Mouse (Mus musculus): ENCODE data around the gene Synpr. TPM values are rescaled to one million over a fixed set of nuclear protein-coding genes. Genes with fewer than 3 reads are reported as not detected.

Gene Synpr
- polyA plus RNA-seq, 1 experiment from 2014 or later: 0.06 TPM

DNA sequence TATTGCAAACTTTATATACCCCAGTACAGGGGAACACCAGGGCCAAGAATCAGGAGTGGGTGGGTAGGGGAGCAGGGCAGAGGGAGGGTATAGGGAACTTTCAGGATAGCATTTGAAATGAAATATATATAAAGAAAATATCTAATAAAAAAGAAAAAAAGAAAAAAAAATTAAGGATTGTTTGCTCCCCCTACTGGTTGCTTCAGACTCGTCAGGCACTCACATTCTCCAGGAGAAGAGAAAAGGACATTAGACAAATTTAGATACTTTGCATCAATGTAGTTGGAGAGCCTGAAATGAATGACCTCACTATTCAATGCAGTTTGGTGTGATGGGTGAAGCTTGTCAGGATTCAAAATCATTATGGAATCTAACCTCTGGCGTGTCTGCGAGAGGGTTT, 83.7 kb downstream of the Synpr start:
- WGBS (ENCODE audit: insufficient replicate concordance): 60% methylated on average over 3 of the region's 3 CpGs
- H3K4me1 ChIP-seq (ENCODE audit: control insufficient read depth, low read depth, low read length): no peaks in the 10 kb centered on the region
- H3K9me3 ChIP-seq (replicated peaks; ENCODE audit: control insufficient read depth, low read length): no peaks in the 10 kb centered on the region
- no peak overlapping the region for H3K4me2 ChIP-seq (ENCODE audit: low read depth, low read length)
- H3K4me3 ChIP-seq (ENCODE audit: low read depth, low read length): no peak overlapping the region
- no peak for ATAC-seq (ENCODE audit: low read depth)
- H3K27me3 ChIP-seq (ENCODE audit: control insufficient read depth, insufficient read depth, low read depth, low read length): no peaks in the 10 kb centered on the region
- no peak overlapping the region for H3K9ac ChIP-seq (ENCODE audit: low read depth, low read length)
- no peaks in the 10 kb centered on the region for H3K36me3 ChIP-seq (ENCODE audit: control insufficient read depth, insufficient read depth)
- H3K27ac ChIP-seq (ENCODE audit: low read length): no peak overlapping the region

DNA sequence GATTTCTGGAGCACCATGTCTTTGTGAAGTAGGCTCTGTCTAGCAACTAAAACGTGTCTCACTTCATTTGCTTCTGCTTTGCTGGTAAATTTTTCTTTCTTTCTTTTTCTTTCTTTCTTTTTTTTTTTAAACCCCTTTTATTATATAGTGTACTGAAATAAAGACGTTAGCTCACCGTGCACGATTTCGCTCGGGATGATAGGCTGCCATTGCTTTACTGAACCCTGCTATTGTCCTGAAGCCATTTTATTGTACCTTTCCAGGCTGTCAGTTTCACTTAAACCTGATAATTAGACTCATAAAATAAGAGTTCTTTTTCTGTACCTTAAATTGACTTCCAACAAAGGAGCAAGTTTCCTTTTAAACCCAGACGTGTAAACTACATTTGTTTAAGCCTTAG, 104.5 kb downstream of the Synpr start:
- ATAC-seq (ENCODE audit: low read depth): no peak
- Histone ChIP-seq H3K4me3 (ENCODE audit: low read depth, low read length) (no peak overlapping the region), H3K27me3 (ENCODE audit: control insufficient read depth, insufficient read depth, low read depth, low read length) (no peaks in the 10 kb centered on the region), H3K36me3 (ENCODE audit: control insufficient read depth, insufficient read depth) (no peaks in the 10 kb centered on the region), H3K9me3 (replicated peaks; ENCODE audit: control insufficient read depth, low read length) (no peaks in the 10 kb centered on the region), H3K4me2 (ENCODE audit: low read depth, low read length) (no peak overlapping the region), H3K4me1 (ENCODE audit: control insufficient read depth, low read depth, low read length) (no peaks in the 10 kb centered on the region), H3K9ac (ENCODE audit: low read depth, low read length) (no peak overlapping the region), H3K27ac (ENCODE audit: low read length) (no peak overlapping the region)
- WGBS (ENCODE audit: insufficient replicate concordance): 59% methylated on average over 7 of the region's 7 CpGs

DNA sequence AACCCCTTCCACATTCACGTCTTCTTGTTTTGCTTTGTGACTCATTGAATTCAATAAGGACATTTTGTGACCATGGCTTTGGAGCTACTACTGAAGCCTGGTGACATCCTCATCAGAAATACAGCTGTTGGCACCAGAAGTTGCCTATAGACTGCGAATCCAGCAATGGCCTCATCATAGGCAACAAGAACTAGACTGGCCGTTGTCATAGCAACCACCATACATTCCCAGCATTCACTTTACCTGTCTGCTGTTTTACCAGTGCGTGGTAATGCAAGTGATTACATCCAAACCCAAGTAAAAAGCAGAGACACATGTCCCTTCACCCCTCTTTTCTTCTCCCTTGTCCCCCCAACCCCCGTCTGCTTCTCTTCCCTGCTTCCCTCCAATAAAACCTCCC, 105.4 kb downstream of the Synpr start:
- 52% methylated on average over 5 of the region's 5 CpGs for WGBS (ENCODE audit: insufficient replicate concordance)
- no peaks in the 10 kb centered on the region for H3K27me3 ChIP-seq (ENCODE audit: control insufficient read depth, insufficient read depth, low read depth, low read length)
- H3K36me3 ChIP-seq (ENCODE audit: control insufficient read depth, insufficient read depth): no peaks in the 10 kb centered on the region
- no peak overlapping the region for H3K4me3 ChIP-seq (ENCODE audit: low read depth, low read length)
- H3K4me1 ChIP-seq (ENCODE audit: control insufficient read depth, low read depth, low read length): no peaks in the 10 kb centered on the region
- ATAC-seq (ENCODE audit: low read depth): no peak
- no peak overlapping the region for H3K4me2 ChIP-seq (ENCODE audit: low read depth, low read length)
- H3K9me3 ChIP-seq (replicated peaks; ENCODE audit: control insufficient read depth, low read length): no peaks in the 10 kb centered on the region
- H3K9ac ChIP-seq (ENCODE audit: low read depth, low read length): no peak overlapping the region
- no peak overlapping the region for H3K27ac ChIP-seq (ENCODE audit: low read length)

DNA sequence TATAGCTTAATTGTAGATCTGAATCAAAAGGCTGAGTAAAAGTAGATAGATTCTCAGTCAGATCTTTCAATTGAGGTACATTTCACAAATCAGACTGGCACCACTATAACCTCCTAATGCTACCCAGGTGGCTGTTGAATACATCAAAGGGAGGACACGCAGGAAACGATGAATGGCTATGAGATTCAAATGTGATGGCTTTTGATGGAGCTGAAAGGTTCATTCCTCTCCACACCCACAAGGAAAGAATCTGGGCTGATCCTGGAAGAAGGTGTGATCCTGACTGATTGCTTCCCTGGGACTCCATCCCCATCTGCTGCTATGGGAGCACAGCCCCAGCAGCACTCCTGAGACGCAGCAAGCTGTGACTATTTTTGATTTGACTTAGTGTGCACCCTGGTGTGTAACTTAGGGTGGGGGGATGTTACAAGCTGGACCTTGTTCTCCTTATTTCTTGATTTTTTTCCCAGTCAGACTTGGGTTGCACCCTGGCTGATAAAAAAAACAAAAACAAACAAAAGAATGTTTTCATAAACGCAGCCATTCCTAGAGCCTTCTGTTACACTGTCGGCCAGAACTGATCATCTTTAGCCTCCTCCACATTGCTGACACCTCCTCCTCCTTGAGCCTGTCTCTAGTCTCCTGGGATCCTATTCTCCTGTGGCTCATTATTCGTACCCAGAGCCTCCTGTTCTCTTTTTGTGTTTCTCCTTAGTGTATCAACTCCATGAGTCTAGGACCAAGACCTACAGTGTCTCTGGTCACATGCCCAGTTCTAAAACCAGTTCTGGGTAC, 114.8 kb downstream of the Synpr start:
- Histone ChIP-seq H3K9ac (ENCODE audit: low read depth, low read length) (no peak overlapping the region), H3K9me3 (replicated peaks; ENCODE audit: control insufficient read depth, low read length) (no peaks in the 10 kb centered on the region), H3K36me3 (ENCODE audit: control insufficient read depth, insufficient read depth) (no peaks in the 10 kb centered on the region), H3K4me1 (ENCODE audit: control insufficient read depth, low read depth, low read length) (no peaks in the 10 kb centered on the region), H3K4me2 (ENCODE audit: low read depth, low read length) (no peak overlapping the region), H3K27me3 (ENCODE audit: control insufficient read depth, insufficient read depth, low read depth, low read length) (no peaks in the 10 kb centered on the region), H3K27ac (ENCODE audit: low read length) (no peak overlapping the region), H3K4me3 (ENCODE audit: low read depth, low read length) (no peak overlapping the region)
- ATAC-seq (ENCODE audit: low read depth): no peak
- WGBS (ENCODE audit: insufficient replicate concordance): 34% methylated on average over 6 of the region's 6 CpGs

DNA sequence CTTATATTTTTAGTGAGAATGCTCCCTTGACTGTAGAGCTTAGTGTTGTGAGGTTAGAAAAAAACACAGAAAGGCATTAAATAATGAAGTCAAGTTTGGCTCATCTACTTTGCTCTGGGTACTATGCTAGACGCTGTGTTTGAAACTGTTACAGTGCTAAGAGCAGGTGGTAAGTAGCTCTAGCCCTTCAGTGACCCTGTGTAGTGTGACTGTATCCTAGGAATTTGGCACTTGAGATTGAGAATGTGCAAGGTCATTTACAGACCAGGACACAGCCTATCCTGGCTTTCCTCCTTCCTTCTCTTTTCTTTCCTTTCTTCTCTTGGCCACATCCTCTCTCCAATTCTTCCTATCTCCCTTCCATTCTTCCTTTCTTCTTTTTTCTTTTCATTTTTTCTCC, 127.1 kb downstream of the Synpr start:
- ATAC-seq (ENCODE audit: low read depth): no peak
- Histone ChIP-seq H3K9me3 (replicated peaks; ENCODE audit: control insufficient read depth, low read length) (no peaks in the 10 kb centered on the region), H3K4me1 (ENCODE audit: control insufficient read depth, low read depth, low read length) (no peaks in the 10 kb centered on the region), H3K27ac (ENCODE audit: low read length) (no peak overlapping the region), H3K36me3 (ENCODE audit: control insufficient read depth, insufficient read depth) (no peaks in the 10 kb centered on the region), H3K27me3 (ENCODE audit: control insufficient read depth, insufficient read depth, low read depth, low read length) (no peaks in the 10 kb centered on the region), H3K4me2 (ENCODE audit: low read depth, low read length) (no peak overlapping the region), H3K9ac (ENCODE audit: low read depth, low read length) (no peak overlapping the region), H3K4me3 (ENCODE audit: low read depth, low read length) (no peak overlapping the region)
- WGBS (ENCODE audit: insufficient replicate concordance): 65% methylated on average over 1 of the region's 1 CpGs

DNA sequence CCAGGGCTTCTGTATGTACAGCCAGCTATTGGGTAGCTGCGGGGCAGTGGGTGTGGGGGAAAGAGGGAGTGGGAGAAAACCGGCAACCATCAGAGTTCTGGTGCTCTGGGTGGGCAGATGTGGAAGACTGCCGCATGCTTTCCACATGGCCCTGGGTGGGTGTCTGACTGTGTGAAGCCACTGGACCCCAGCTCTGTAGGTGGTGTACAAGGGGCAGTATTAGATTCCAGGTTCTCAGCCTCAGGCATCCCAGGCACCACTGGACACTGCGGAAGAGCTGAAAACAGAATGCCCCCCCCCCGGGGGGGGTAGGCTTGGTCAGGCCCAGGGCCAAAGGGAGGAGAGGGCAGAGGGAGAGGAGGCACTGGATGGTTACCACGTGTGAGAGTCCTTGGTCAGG, 156.1 kb downstream of the Synpr start:
- Histone ChIP-seq H3K9ac (ENCODE audit: low read depth, low read length) (no peak overlapping the region), H3K36me3 (ENCODE audit: control insufficient read depth, insufficient read depth) (no peaks in the 10 kb centered on the region), H3K27me3 (ENCODE audit: control insufficient read depth, insufficient read depth, low read depth, low read length) (no peaks in the 10 kb centered on the region), H3K9me3 (replicated peaks; ENCODE audit: control insufficient read depth, low read length) (no peaks in the 10 kb centered on the region), H3K4me2 (ENCODE audit: low read depth, low read length) (no peak overlapping the region), H3K27ac (ENCODE audit: low read length) (no peak overlapping the region), H3K4me3 (ENCODE audit: low read depth, low read length) (no peak overlapping the region), H3K4me1 (ENCODE audit: control insufficient read depth, low read depth, low read length) (no peaks in the 10 kb centered on the region)
- WGBS (ENCODE audit: insufficient replicate concordance): 62% methylated on average over 6 of the region's 6 CpGs
- ATAC-seq (ENCODE audit: low read depth): no peak

DNA sequence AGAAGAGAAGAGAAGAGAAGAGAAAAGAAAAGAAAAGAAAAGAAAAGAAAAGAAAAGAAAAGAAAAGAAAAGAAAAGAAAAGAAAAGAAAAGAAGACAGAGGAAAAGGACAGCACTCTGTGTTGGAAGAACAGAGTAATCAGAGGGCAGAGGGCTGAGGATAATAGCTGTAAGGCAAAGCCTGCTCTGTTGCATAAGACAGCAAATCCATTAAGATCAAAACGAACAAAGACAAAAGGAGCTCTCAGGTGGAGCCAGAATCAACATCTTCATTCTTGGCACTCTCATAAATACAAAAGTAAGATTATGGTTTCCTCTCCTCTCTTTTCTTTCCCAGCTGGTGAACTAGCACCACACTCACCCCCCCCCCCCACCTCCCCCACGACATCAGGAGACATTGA, 160.3 kb downstream of the Synpr start:
- H3K27ac ChIP-seq (ENCODE audit: low read length): no peak overlapping the region
- no peak overlapping the region for H3K4me3 ChIP-seq (ENCODE audit: low read depth, low read length)
- ATAC-seq (ENCODE audit: low read depth): no peak
- H3K4me1 ChIP-seq (ENCODE audit: control insufficient read depth, low read depth, low read length): no peaks in the 10 kb centered on the region
- H3K4me2 ChIP-seq (ENCODE audit: low read depth, low read length): no peak overlapping the region
- H3K9me3 ChIP-seq (replicated peaks; ENCODE audit: control insufficient read depth, low read length): no peaks in the 10 kb centered on the region
- H3K9ac ChIP-seq (ENCODE audit: low read depth, low read length): no peak overlapping the region
- no peaks in the 10 kb centered on the region for H3K36me3 ChIP-seq (ENCODE audit: control insufficient read depth, insufficient read depth)
- no peaks in the 10 kb centered on the region for H3K27me3 ChIP-seq (ENCODE audit: control insufficient read depth, insufficient read depth, low read depth, low read length)
- 31% methylated on average over 2 of the region's 2 CpGs for WGBS (ENCODE audit: insufficient replicate concordance)

DNA sequence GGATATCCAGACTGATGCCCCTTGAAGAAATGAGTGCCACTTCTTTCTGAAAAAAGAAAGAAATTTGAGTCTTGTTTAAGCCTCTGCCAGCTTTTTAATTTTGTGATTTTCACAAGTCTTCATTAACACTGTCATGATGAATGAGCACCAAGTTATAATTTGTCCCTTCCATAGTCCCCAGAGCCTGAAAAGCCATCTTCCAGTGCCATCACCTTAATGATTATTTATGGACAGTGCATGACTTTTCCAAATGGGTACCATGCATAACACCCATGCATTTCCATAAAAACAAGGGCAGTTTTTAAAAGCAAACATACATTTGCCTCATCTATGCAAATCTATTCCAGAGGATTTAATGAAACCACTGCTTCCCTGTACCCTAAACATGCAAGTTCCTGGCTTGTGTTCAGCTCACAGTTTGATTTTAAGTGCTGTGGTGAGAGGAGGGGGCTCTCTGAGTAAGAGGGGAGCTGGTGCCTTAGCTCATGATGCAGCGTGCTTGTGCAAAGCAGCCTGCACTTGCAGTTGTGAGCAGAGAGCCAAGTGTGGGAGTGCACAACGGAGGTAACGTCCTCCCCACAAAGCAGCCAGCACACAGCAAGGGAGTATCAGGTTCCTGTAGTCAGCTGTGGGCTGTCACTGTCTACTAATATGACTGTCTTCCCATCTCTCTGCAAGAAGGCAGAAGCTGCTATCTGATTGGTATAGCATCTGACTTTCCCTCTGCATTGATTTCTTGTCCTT, 169.1 kb downstream of the Synpr start:
- Histone ChIP-seq H3K4me2 (ENCODE audit: low read depth, low read length) (no peak overlapping the region), H3K9me3 (replicated peaks; ENCODE audit: control insufficient read depth, low read length) (no peaks in the 10 kb centered on the region), H3K4me1 (ENCODE audit: control insufficient read depth, low read depth, low read length) (no peaks in the 10 kb centered on the region), H3K9ac (ENCODE audit: low read depth, low read length) (no peak overlapping the region), H3K27ac (ENCODE audit: low read length) (no peak overlapping the region), H3K27me3 (ENCODE audit: control insufficient read depth, insufficient read depth, low read depth, low read length) (no peaks in the 10 kb centered on the region), H3K36me3 (ENCODE audit: control insufficient read depth, insufficient read depth) (no peaks in the 10 kb centered on the region), H3K4me3 (ENCODE audit: low read depth, low read length) (no peak overlapping the region)
- 33% methylated on average over 3 of the region's 3 CpGs for WGBS (ENCODE audit: insufficient replicate concordance)
- no peak for ATAC-seq (ENCODE audit: low read depth)

DNA sequence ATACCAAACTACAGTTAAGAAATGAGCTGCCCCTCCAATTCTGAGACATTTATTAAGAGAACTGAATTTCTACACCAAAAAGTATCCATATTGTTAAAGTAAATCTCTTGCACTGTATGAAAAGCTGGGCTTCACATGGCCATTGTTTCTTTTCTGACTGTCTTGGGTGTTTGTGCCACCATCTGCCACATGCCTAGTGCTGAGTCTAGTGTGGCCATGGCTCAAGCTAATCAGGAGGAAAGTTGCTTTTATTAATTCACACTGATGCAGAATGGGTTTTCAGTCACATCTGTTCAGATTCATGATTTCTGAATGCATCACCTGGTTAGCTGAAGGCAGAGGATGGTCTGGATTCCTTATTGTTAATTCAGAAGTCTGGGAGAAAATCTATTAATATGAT, 170.4 kb downstream of the Synpr start:
- Histone ChIP-seq H3K36me3 (ENCODE audit: control insufficient read depth, insufficient read depth) (no peaks in the 10 kb centered on the region), H3K9ac (ENCODE audit: low read depth, low read length) (no peak overlapping the region), H3K9me3 (replicated peaks; ENCODE audit: control insufficient read depth, low read length) (no peaks in the 10 kb centered on the region), H3K4me1 (ENCODE audit: control insufficient read depth, low read depth, low read length) (no peaks in the 10 kb centered on the region), H3K4me2 (ENCODE audit: low read depth, low read length) (no peak overlapping the region), H3K27ac (ENCODE audit: low read length) (no peak overlapping the region), H3K4me3 (ENCODE audit: low read depth, low read length) (no peak overlapping the region), H3K27me3 (ENCODE audit: control insufficient read depth, insufficient read depth, low read depth, low read length) (no peaks in the 10 kb centered on the region)
- ATAC-seq (ENCODE audit: low read depth): no peak
